Mouse (Mus musculus) heart, embryonic 10.5 days (tissue): ENCODE measurements around the gene Trim58. TPM values are rescaled to one million over a fixed set of nuclear protein-coding genes. Genes with fewer than 3 reads are reported as not detected.
A peak's percentile ranks its signal among the peaks of the same experiment; 100 is the strongest.

ENCODE experiments used
- DNase-seq: peaks from one replicate; pipeline ENCODE4 v3.0.0-alpha.2; 2017; ENCODE audit warnings: low spot score
- H3K27ac ChIP-seq: fragments of 300-500 bp; sonication (generic); 2 replicates; pipeline ENCODE4 v1.5.1; 2016; ENCODE audit warnings: mild to moderate bottlenecking
- H3K27me3 ChIP-seq: fragments of 300-500 bp; sonication (generic); 2 replicates; pipeline ENCODE4 v1.6.1; 2016; ENCODE audit warnings: mild to moderate bottlenecking; ENCODE audit not compliant: poor library complexity, insufficient read depth, severe bottlenecking
- H3K36me3 ChIP-seq: fragments of 300-500 bp; sonication (generic); 2 replicates; pipeline ENCODE4 v1.6.1; 2016; ENCODE audit warnings: mild to moderate bottlenecking, moderate library complexity
- H3K4me1 ChIP-seq: fragments of 300-500 bp; sonication (generic); 2 replicates; pipeline ENCODE4 v1.6.1; 2016; ENCODE audit warnings: mild to moderate bottlenecking
- H3K4me3 ChIP-seq: fragments of 300-500 bp; sonication (generic); 2 replicates; pipeline ENCODE4 v1.5.1; 2016; ENCODE audit warnings: mild to moderate bottlenecking, moderate library complexity
- H3K9me3 ChIP-seq: fragments of 300-500 bp; sonication (generic); 2 replicates; pipeline ENCODE4 v1.6.1; 2016; ENCODE audit warnings: mild to moderate bottlenecking, moderate library complexity
- WGBS: fragments of 180-500 bp; shearing (Covaris S2); methylation state at CpG from one replicate; pipeline ENCODE4 v1.1.7; 2016; 5-methylcytosine and 5-hydroxymethylcytosine counted together
- polyA plus RNA-seq: library from polyadenylated mRNA; unstranded; fragments of >200 nt; fragmentation: Nextera tagmentation; extraction: Ambion mirVana; gene quantifications from 2 replicates; pipeline ENCODE4 v1.2.1, GENCODE M21; 2016

Gene Trim58
- polyA plus RNA-seq, 1 experiment from 2014 or later = 1.2 TPM

GRCm38 (mm10) chr11:58618793-58619192 is 21.5 kb upstream of the Trim58 start:
- peaks cover 10% of the 10 kb centered on the region for H3K4me1 ChIP-seq
- H3K36me3 ChIP-seq = no peaks in the 10 kb centered on the region
- H3K27me3 ChIP-seq = no peaks in the 10 kb centered on the region
- 81% methylated on average over 6 of the region's 6 CpGs for WGBS
- H3K4me3 ChIP-seq = no peak overlapping the region
- no peaks in the 10 kb centered on the region for H3K9me3 ChIP-seq
- DNase-seq = no peak
- H3K27ac ChIP-seq = no peak overlapping the region

- WGBS = 64% methylated on average over 4 of the region's 4 CpGs
- Histone ChIP-seq H3K4me3 (no peak overlapping the region), H3K27ac (no peak overlapping the region), H3K9me3 (no peaks in the 10 kb centered on the region), H3K4me1 (no peaks in the 10 kb centered on the region), H3K27me3 (no peaks in the 10 kb centered on the region), H3K36me3 (no peaks in the 10 kb centered on the region)
- no peak for DNase-seq
Observed at GRCm38 (mm10) chr11:58626146-58626545, 14.1 kb upstream of the Trim58 start.

- no peaks in the 10 kb centered on the region for H3K27me3 ChIP-seq
- no peak for DNase-seq
- no peak within 1 kb of the TSS for H3K27ac ChIP-seq
- H3K4me1 ChIP-seq = no peaks in the 10 kb centered on the region
- no peaks in the 10 kb centered on the region for H3K36me3 ChIP-seq
- H3K4me3 ChIP-seq = no peak within 1 kb of the TSS
- no peaks in the 10 kb centered on the region for H3K9me3 ChIP-seq
- 72% methylated on average over 5 of the region's 5 CpGs for WGBS
Observed at GRCm38 (mm10) chr11:58630401-58630800, 9.9 kb upstream of the Trim58 start, which contains the start of gene Olfr323. TSS of gene Olfr323 (minus strand) at chr11:58630501.

GRCm38 (mm10) chr11:58634878-58635277 is 5.4 kb upstream of the Trim58 start:
- Histone ChIP-seq H3K9me3 (no peaks in the 10 kb centered on the region), H3K4me3 (no peak overlapping the region), H3K36me3 (no peaks in the 10 kb centered on the region), H3K27me3 (peaks cover 23% of the 10 kb centered on the region), H3K27ac (no peak overlapping the region), H3K4me1 (no peaks in the 10 kb centered on the region)
- WGBS = 57% methylated on average over 4 of the region's 4 CpGs
- DNase-seq = no peak

- Histone ChIP-seq H3K4me1 (peaks cover 9% of the 10 kb centered on the region), H3K36me3 (no peaks in the 10 kb centered on the region), H3K27me3 (peaks cover 36% of the 10 kb centered on the region), H3K4me3 (no peak overlapping the region), H3K9me3 (no peaks in the 10 kb centered on the region), H3K27ac (no peak overlapping the region)
- peak; percentile 83 for DNase-seq
- WGBS = 9% methylated on average over 3 of the region's 4 CpGs
Observed at GRCm38 (mm10) chr11:58636376-58636977, 3.8 kb upstream of the Trim58 start.

- no peak for DNase-seq
- H3K4me3 ChIP-seq = no peak overlapping the region
- WGBS = 73% methylated on average over 7 of the region's 7 CpGs
- H3K9me3 ChIP-seq = no peaks in the 10 kb centered on the region
- H3K27ac ChIP-seq = no peak overlapping the region
- no peaks in the 10 kb centered on the region for H3K36me3 ChIP-seq
- H3K27me3 ChIP-seq = peaks cover 47% of the 10 kb centered on the region
- peaks cover 9% of the 10 kb centered on the region for H3K4me1 ChIP-seq
Observed at GRCm38 (mm10) chr11:58638176-58638701, 2.0 kb upstream of the Trim58 start.

- H3K36me3 ChIP-seq = no peaks in the 10 kb centered on the region
- no peak for DNase-seq
- H3K9me3 ChIP-seq = no peaks in the 10 kb centered on the region
- WGBS = 27% methylated on average over 14 of the region's 14 CpGs
- H3K4me1 ChIP-seq = peaks cover 9% of the 10 kb centered on the region
- peak overlapping the region; percentile 58 for H3K4me3 ChIP-seq
- peaks cover 47% of the 10 kb centered on the region for H3K27me3 ChIP-seq
- H3K27ac ChIP-seq = peak overlapping the region; percentile 83; the same call in 1 of the 2 replicates
Observed at GRCm38 (mm10) chr11:58641057-58641456, 792 bp downstream of the Trim58 start.

- H3K36me3 ChIP-seq = no peaks in the 10 kb centered on the region
- peaks cover 9% of the 10 kb centered on the region for H3K4me1 ChIP-seq
- DNase-seq = peak; percentile 84
- H3K9me3 ChIP-seq = no peaks in the 10 kb centered on the region
- H3K27ac ChIP-seq = peak overlapping the region; percentile 59; the same call in 1 of the 2 replicates
- no peak overlapping the region for H3K4me3 ChIP-seq
- peaks cover 47% of the 10 kb centered on the region for H3K27me3 ChIP-seq
- WGBS = 76% methylated on average over 13 of the region's 13 CpGs
Observed at GRCm38 (mm10) chr11:58641638-58642358, 1.5 kb downstream of the Trim58 start.

GRCm38 (mm10) chr11:58643350-58643749 is 3.1 kb downstream of the Trim58 start:
- H3K4me3 ChIP-seq = no peak overlapping the region
- H3K9me3 ChIP-seq = no peaks in the 10 kb centered on the region
- whole genome bisulfite sequencing = 25% methylated on average over 6 of the region's 6 CpGs
- H3K27ac ChIP-seq = no peak overlapping the region
- DNase-seq = no peak
- peaks cover 9% of the 10 kb centered on the region for H3K4me1 ChIP-seq
- no peaks in the 10 kb centered on the region for H3K36me3 ChIP-seq
- peaks cover 32% of the 10 kb centered on the region for H3K27me3 ChIP-seq

GRCm38 (mm10) chr11:58655151-58655550 is 14.9 kb downstream of the Trim58 start:
- no peak for DNase-seq
- Histone ChIP-seq H3K27me3 (no peaks in the 10 kb centered on the region), H3K4me1 (no peaks in the 10 kb centered on the region), H3K27ac (no peak overlapping the region), H3K9me3 (no peaks in the 10 kb centered on the region), H3K4me3 (no peak overlapping the region), H3K36me3 (no peaks in the 10 kb centered on the region)
- 89% methylated on average over 3 of the region's 3 CpGs for WGBS

GRCm38 (mm10) chr11:58658596-58658995 is 18.3 kb downstream of the Trim58 start, which contains the start of gene Olfr322:
TSS of gene Olfr322 (plus strand) at chr11:58658782.
- Histone ChIP-seq H3K27me3 (no peaks in the 10 kb centered on the region), H3K36me3 (no peaks in the 10 kb centered on the region), H3K4me1 (no peaks in the 10 kb centered on the region), H3K4me3 (no peak within 1 kb of the TSS), H3K9me3 (no peaks in the 10 kb centered on the region), H3K27ac (no peak within 1 kb of the TSS)
- 86% methylated on average over 4 of the region's 4 CpGs for WGBS
- peak; percentile 59 for DNase-seq

- no peaks in the 10 kb centered on the region for H3K36me3 ChIP-seq
- DNase-seq = no peak
Observed at GRCm38 (mm10) chr11:58669252-58669651, 29.0 kb downstream of the Trim58 start.

GRCm38 (mm10) chr11:58671825-58672224 is 31.6 kb downstream of the Trim58 start:
- no peak overlapping the region for H3K27ac ChIP-seq
- 52% methylated on average over 4 of the region's 4 CpGs for WGBS
- no peaks in the 10 kb centered on the region for H3K27me3 ChIP-seq
- no peaks in the 10 kb centered on the region for H3K4me1 ChIP-seq
- no peaks in the 10 kb centered on the region for H3K9me3 ChIP-seq
- H3K36me3 ChIP-seq = no peaks in the 10 kb centered on the region
- DNase-seq = no peak
- H3K4me3 ChIP-seq = no peak overlapping the region

More at GRCm38 (mm10) chr11:58669252-58669651, 29.0 kb downstream of the Trim58 start:
- Histone ChIP-seq H3K4me1 (no peaks in the 10 kb centered on the region), H3K27me3 (no peaks in the 10 kb centered on the region), H3K4me3 (no peak overlapping the region), H3K9me3 (no peaks in the 10 kb centered on the region), H3K27ac (no peak overlapping the region)
